Mouse (Mus musculus) mature B cell (primary cell): Measurements from ENCODE around the gene Arpc2.
"Not testable (repeated sequence)": the region's sequence is repeated elsewhere in the genome, so short reads cannot be mapped to it uniquely, and the experiment has no call there.

Experiments used
- in situ Hi-C: fragments of 300-500 bp; cut with MboI; formaldehyde crosslinking; loops from 2 replicates; pipeline ENCODE4 v1.14.3; 2019

The Arpc2 gene

DNA sequence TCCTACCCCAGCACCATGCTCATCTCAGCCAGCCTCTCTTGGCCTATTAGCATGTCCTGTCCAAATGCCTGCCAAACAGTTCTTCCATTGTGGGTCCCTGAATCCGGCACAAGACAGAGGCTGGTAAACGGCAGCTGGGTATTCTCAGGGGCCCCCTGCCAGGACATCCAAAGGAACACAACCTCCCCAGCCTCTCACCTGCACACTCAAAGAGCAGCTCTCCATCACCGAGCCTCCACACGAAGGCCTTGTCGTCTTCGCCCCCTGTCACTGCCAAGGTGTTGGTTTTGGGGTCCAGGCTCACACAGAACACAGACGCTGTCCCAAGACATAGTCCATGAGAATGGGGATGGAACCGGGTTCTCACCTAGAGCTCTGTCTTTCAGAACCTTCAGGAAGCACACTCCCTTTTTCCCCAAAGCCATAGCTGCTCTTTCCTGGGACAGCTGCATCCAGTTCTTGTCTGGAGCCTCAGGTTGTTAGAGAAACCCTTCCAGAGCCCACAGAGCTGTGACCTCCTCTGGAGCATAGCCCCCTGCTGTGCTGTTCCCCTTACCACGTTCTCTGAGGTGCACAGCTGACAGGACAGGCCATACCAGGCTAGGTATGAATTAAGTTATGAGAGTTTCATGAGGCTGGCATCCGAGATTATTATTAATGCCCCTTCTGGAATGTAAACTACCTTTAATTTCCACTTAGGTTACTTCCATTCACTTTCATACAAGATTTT is 47.2 kb downstream of the Arpc2 start:
- in situ Hi-C loops: loop anchor here (5.0 kb wide), 1 partner anchor 36 kb away; no protein-coding TSS in a partner anchor

DNA sequence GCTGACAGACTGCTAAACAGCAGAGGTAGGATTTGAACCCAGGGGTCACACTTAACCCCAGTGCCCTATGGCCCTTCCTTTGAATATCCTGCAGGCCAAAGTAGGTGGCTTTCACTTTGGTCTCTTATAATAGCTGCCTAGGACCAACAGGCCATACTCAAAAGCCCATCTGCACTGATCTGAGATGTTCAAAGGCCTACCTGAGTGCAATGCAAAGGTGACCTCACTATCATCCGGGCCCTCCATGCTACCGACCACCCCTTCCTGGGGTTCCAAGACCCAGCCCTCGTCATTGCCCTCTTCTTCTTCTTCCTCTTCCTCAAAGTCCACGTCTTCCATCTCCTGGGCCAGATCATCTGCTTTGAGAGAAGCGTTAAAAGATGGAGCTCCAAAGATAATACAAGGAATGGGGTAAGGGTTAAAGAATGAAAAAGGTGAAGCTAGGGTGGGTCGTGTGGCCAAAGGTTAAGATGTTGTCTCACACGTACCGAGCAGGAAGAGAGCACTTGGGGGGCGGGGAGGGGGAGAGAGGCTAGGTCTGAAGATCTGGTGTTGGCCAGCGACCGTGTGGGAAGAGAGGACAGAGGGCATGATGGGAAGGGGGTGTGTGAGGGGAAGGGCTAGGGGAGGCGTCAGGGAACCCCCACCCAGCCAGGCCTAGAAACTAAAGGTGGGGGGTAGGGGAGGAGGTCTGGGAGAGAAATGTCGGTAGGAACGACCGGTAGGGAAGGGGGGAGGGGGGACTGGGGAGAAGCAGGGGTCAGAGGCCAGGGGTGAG is 48.0 kb downstream of the Arpc2 start:
- in situ Hi-C loops: loop anchor here (5.0 kb wide), 1 partner anchor 37 kb away; no protein-coding TSS in a partner anchor

DNA sequence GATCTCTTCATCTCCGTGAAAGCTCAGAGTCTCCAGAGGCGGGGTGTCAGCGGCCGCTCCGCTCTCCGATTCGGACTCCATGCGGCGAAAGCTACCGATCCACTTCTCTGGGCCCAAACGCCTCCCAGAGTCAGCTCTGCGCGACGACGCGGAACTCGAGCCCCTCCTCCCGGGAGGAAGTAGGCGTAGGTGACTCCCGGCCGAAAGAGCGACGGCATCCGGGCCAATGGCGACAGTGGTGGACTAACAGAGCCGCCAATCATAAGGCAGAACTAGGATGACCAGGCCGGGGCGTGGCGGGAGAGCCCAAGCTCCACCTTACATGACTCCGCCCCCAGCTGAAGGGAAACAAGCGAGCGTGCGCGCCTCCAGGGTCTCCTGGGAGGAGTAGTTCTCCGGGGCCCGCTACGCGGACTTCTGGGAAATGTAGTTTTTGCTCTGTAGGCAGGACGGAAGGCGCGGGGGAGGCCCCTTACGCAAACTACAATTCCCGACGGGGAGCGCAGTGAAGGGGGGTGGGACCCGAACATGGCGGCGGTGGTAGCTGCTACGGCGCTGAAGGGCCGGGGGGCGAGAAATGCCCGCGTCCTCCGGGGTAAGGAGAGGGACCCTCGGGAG is 48.8 kb downstream of the Arpc2 start, which contains the start of the genes Aamp and Pnkd:
TSS of gene Aamp (minus strand) at position 196 of the 618 bp plus-strand sequence.
TSS of gene Pnkd (plus strand) at position 388 of the 618 bp plus-strand sequence.
- in situ Hi-C loops: loop anchor here (5.0 kb wide), 1 partner anchor 37 kb away; no protein-coding TSS in a partner anchor

DNA sequence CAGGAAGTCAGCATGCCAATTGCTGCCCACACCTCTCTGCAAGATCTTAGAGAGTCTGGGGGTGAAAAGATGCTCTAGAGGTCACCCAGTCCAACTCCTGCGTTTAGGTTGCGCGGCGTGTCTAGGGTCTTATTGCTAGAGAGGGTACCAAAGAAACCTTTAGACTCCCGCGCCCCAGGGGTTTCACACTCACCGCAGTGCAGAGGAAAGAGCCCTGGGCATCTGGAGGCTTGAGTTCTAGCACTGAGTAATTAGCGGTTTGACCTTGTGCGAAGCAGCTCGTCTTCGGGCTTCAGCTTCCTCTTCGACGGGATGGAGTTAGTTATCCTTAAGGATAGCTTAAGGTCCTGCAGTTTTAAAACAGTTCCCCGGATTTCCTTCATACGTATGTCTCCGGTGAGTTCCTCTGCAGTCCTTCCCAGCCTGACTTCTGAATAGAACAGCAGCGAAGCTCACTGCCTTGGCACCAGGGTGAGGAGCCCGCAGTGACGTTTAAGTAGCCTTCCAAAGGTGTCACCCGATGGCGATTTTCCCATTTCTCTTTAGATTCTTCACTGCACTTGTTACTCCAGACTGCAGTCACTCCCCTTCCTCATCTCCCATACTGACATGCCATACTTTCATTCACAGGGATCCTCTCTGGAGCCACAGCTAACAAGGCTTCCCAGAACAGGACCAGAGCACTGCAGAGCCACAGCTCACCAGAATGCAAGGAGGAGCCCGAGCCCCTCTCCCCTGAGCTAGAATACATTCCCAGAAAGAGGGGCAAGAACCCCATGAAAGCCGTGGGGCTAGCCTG is 49.5 kb downstream of the Arpc2 start:
- in situ Hi-C loops: no loop called here

DNA sequence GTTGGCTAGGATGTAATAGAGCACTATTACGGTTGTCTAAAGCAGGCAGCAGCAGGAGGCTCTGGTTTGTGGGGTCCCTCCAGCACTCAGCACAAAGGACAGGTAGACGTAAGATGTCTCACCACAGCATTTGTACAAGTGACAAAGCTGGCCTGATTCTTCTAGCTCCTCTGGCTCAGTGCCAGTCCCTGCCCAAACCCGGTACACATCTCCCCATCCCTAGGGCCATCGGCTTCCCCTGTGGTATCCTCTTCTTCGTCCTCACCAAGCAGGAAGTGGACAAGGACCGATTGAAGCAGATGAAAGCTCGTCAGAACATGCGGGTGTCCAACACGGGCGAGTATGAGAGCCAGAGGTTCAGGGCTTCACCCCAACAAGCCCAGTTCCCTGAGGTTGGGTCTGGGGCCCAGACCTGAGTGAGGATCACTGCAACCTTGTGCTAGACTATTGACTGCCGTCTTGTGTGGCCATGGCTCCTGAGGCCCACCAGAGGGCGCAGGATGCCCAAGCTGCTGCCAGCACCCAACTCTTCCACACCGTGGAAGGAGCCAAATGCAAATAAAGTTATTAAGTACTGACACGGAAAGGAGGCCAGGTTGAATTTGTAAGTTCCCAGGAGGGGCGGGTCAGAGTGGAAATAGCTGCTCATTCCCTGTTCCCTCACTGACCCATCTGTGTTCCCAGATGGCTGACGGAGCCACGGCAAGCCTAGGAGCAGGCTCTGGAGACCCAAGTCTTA is 51.2 kb downstream of the Arpc2 start:
- in situ Hi-C loops: not testable (repeated sequence)

DNA sequence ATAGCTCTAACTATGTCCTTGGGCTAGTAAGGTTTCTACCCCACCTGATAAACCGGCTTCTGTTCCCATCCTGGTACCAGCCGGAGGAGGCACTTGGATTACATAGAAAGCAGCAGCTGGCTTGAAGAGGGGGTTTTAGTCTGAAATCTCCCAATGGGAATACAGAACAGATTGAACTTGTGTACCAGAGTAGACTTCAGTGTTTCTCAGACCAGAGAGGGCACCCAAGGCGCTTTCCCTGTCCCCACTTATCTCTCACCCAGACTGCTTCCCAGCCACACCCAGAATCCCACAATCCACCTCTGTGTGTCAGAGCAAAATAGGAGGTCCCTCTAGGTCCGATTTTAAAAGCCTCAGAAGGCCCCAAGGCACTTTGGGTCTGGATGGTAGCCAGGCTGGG is 52.4 kb downstream of the Arpc2 start:
- in situ Hi-C loops: no loop called here

DNA sequence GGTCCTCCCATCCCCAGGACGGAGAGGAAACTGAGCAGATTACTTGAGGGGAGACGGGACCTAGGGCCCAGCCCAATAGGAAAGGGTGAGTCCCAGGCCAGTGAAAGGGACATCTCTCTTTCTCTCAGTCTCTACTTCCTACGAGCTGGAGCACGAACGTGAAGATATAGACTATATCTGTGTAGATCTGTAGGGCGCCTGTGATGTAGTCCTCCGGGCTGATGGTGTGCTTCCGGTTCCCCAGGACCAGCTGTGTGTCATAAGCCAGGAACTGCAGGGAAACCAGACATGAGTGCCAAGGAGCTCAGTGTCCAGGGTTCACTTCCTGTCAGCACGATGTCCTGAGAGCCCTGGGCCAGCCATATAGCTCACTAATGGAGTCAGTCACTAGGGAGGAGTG is 53.4 kb downstream of the Arpc2 start:
- in situ Hi-C loops: no loop called here

DNA sequence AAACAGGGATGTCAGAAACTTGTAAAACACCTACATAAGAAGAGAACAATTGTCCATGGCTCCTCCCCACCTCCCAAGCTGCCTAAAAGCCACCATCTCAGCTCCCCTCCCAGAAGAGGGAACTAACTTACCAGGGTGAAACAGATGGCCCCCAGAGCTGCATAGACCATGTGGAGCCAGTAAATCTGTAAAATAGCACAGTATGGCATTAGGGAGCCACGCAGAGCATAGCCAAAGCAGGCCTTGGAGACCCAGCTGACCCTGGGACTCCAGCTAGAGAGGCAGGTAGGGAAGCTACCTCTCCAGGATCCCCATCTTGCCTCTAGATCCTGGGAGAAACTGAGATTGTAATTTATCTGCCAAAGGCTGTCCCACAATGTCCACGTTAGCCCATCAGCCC is 53.9 kb downstream of the Arpc2 start:
- in situ Hi-C loops: loop anchor here (10.0 kb wide), 1 partner anchor 165 kb away; no protein-coding TSS in a partner anchor

DNA sequence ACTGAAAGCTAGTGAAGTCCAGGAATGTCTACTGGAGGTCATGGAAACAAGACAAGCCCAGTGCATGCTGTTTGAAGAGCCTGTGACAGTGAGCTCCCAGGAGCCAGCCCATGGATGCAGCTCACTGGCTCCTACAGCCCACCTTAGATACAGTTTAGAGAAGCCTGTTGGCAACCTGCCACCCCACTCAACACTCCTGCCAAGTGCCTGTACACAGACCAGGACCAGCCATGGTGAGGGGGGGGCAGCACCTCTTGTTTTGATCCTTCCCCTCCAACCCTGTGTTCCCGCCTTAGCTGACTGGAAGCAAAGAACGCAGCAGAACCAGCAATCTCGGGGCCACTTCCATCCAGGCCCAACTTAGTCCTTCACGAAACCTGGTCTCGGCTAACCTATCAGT is 54.3 kb downstream of the Arpc2 start:
- in situ Hi-C loops: loop anchor here (10.0 kb wide), 1 partner anchor 165 kb away; no protein-coding TSS in a partner anchor

DNA sequence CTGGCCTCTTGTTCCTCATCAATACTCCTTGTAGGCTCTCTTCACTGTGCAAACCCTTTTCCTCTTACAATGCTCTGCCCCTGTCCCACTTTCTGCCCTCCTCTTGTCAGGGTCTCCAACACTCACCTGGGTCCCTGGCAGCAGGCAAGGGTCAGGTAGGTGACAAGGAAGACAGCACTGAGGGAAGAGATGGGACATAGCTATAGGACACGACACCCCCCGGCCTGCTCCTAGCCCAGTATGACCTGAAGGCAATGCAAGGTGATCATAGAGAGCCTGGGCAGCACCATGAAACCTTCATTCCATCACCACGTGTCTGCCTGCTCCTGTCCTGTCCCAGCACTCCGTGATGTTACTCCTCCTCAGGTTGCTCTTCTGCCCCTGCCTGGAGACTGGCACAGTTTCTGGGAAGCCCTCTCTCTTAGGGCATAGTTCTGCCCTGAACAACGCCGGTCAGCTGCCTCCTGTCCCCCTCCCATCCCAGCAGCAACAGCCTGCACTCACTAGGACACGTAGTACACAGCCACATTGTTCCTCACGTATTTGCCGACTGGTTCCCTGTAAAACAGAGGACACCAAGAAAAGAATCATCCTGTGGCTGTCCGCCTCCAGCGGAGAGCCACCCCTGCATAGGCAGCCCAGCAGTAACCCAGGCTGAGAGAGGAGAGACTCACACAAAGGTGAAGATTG is 56.6 kb downstream of the Arpc2 start:
- in situ Hi-C loops: loop anchor here (10.0 kb wide), 1 partner anchor 162 kb away; no protein-coding TSS in a partner anchor

DNA sequence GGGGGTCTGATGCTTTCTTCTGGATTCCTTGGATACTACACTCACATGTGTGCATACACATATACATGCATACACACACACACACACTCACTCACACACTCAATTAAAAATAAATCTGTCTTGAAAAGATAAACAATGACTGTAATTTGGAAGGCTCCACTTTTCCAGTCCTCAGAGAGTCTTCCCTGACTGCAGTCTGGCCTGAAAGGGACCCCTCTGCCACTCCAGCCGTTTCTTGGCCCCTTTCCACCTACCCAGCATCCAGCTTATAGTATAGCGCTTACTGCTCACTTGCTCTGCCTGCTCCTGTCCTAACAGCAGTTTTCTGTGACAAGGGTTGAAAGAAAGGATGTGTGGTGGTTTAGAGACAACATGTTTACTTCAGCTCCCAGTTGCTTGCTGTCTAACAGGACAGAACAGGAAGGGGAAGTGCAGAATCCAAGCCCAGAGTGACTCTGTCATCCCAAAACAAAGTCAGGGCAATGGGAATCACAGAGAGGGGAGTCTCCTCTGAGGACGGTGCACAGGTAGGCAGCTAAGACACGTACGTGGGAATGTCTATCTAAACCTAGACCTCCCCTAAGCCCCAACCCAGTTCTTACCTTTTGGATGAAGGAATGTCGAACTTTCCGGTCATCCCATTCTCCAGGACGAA is 57.5 kb downstream of the Arpc2 start:
- in situ Hi-C loops: loop anchor here (10.0 kb wide), 1 partner anchor 161 kb away; no protein-coding TSS in a partner anchor

DNA sequence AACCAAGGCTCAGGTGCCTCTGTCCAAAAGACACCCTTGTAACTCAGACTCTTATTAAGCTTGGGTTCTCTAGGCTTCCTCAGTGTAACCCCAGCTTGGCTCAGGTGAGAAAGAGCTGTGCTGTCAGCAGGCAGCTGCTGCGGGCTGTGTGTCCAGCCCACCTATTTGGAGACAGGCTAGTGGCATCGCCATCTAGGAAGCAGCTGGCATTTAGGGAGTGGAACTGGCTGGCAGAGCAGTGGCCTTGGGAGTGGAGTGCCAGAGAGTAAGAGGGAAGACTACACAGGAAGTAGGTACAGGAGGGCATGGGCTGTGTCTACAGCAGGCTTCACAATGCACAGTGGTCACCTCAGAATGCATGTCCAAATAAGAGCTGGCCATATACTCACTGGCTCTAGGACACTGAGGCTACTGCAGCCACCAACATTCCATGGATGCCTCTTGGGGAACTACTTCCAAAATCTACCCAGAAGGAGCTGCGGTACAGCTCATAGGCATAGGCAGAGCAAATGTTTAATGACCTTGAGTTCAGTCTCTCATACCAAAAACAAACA is 58.3 kb downstream of the Arpc2 start:
- in situ Hi-C loops: loop anchor here (10.0 kb wide), 1 partner anchor 161 kb away; no protein-coding TSS in a partner anchor

DNA sequence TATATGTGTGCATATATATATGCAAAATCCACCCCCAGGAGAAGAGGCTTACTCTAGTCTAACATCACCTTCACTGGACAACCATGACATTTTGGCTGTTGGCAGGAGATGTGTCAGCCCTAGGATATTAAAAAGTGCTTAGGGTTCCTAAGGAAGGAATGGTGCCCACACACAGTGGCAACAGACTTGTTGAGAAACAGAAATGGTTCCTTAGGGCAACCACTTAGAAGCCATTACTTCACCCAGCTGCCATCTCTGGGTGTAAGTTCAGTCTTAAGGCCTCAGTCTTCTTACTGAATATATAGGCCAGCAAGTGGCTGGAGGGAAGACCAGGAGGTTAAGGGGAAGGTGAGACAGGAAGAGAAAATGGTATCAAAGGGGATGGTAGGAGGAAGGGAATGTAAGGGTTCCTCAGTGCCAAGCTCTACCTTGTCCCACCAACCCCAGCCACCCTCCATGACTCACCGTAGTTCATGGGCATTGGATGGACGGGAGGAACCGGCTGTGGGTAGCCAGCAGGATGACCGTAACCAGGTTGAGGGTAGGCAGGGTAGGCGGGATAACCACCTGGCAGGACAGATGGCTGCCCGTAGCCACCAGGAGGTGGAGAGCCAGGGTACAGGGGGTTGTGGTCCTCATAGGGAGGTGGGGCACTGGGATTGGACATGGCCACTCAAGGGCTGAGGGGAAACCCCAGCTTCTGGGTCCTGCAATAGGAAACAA is 59.0 kb downstream of the Arpc2 start:
- in situ Hi-C loops: loop anchor here (10.0 kb wide), 1 partner anchor 160 kb away; no protein-coding TSS in a partner anchor

DNA sequence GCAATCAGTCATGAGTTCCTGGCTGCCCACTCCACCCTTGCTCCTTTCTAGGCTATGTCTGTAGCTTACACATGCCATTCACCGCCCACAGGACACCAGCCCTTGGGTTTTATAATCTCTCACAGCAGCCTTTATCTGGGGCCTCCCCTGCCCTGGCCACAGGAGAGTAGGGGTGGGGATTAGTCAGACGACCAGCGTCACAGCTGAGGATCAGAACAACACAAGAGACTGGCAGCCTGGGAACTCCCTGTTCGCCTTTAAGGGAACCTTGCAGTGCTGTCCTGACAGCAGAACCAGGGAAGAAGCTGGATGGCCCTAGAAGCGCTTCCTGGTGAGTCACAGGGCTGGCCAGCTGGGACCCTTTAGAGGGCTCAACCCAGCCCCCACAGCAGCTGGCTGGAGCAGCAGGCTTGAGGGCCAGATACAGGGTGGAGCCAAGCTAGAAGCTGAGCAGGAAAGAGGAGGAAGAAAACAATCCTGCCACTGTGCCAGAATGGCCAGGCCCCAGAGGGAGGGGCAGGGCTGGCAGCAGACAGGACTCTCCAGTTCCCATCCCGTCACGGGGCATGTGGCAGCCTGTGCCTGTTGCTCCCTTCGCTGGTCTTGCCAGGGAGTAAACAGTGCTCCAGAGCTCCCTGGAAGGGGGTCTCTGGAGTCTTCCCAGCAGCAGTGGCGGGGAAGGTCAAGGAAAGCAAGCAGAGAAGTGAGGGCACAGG is 59.7 kb downstream of the Arpc2 start:
- in situ Hi-C loops: loop anchor here (10.0 kb wide), 1 partner anchor 159 kb away; no protein-coding TSS in a partner anchor

DNA sequence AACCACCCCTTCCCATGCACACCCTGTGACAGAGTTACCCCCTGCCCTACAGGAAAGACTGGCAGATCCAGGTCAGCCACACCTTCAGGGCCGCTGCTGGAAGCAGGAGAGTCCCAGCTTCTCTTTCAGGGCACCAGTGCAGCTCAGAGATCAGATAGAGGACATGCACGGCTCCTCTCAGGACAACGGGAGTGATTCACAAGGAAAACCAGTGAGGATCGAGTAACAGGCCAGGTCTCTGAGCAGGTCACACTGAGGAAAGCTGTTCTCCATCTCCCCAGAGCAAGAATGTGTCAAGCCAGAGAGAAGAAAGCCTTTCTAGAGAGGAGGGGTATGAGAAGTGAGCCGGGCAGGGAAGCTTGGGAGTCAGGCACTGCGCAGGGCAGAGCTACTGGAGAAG is 60.6 kb downstream of the Arpc2 start:
- in situ Hi-C loops: loop anchor here (10.0 kb wide), 1 partner anchor 158 kb away; no protein-coding TSS in a partner anchor

DNA sequence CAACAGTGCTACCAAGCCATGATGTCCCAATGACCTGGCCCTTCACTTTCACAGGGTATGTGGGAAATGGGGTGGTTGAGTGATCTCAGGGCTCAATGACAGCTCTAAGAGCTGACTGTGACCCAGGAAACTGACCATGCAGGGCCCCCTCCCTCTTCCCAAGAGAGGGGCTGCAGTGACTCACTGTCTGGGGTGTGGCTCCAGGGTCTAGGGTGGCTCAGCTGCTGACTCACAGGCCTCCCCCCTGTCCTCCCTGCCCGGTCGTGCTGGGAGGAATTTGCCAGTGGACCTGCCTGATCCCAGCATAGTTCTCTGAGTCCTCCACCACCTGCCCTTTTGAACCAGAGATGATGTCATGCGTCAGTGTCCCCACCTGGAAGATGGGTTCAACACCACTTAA is 61.4 kb downstream of the Arpc2 start:
- in situ Hi-C loops: loop anchor here (10.0 kb wide), 1 partner anchor 158 kb away; no protein-coding TSS in a partner anchor

DNA sequence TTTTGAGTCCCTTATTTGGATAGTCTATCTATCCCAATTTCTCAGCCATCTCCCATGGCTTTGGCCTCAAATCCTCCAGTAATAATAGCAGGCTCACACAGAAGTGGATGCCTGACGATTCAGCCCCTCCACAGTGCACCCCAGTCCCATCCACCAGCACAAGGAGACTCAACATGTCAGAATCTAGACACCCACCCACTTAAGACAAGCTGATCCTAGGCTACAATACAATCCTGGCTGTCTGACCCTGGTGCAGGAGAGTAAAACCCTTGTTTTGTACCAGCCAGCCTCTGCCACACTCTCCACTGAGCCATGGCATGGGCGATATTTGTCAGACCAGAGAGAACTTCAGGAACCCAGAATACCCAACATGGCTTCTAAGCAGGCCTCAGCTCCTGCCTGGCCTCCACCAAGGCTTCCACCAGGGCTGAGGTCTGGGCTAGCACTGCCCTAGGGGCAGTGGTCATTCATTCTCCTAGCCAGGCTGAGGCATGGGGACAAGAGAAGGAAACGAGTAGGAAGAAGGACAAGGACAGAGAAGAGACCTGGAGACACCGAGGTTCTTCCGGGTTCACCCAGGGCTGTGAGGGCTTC is 62.4 kb downstream of the Arpc2 start:
- in situ Hi-C loops: loop anchor here (10.0 kb wide), 1 partner anchor 157 kb away; no protein-coding TSS in a partner anchor
